Comparison of ENCODE assay signal across 9 mouse cellular contexts in genomic region chr7:30281522-30281921, GRCm38 (mm10). TPM values are rescaled to one million over a fixed set of nuclear protein-coding genes. Genes with fewer than 3 reads are reported as not detected.
DNase-seq lines count a peak whose midpoint lies in the region; ATAC-seq and TF ChIP-seq lines count a peak whose summit lies in the region.
"Had no signal": no experiment of that assay in that cellular context is flagged by ENCODE, and none has a peak within 500 bp of the region (broad histone marks: within the 10 kb centered on the region; RNA-seq: fewer than 3 reads in every experiment).

No protein-coding gene starts in this region.

- H3K4me2 ChIP-seq in hindbrain, embryonic 12.5 days (replicated peaks), result no peak overlapping the region
- H3K4me2 ChIP-seq in stomach, embryonic 14.5 days (replicated peaks; ENCODE audit: low read depth, low read length), result no peak overlapping the region; the same call in 1 of the 2 replicates
- H3K4me2 ChIP-seq in stomach, postnatal 0 days (replicated peaks; ENCODE audit: low read depth), result no peak overlapping the region

- no peak overlapping the region for H3K9ac ChIP-seq in hindbrain, embryonic 12.5 days
- no peak overlapping the region for H3K9ac ChIP-seq in stomach, embryonic 14.5 days (replicated peaks; ENCODE audit: low read depth, low read length)
- no peak overlapping the region for H3K9ac ChIP-seq in stomach, postnatal 0 days (ENCODE audit: low read length)

- no peaks in the 10 kb centered on the region for H3K27me3 ChIP-seq in hindbrain, embryonic 10.5 days (ENCODE audit: insufficient read depth, poor library complexity, severe bottlenecking)
- H3K27me3 ChIP-seq in hindbrain, embryonic 12.5 days, result no peaks in the 10 kb centered on the region
- H3K27me3 ChIP-seq in stomach, embryonic 14.5 days (ENCODE audit: control insufficient read depth, insufficient read depth, low read length), result no peaks in the 10 kb centered on the region
- no peaks in the 10 kb centered on the region for H3K27me3 ChIP-seq in stomach, postnatal 0 days (ENCODE audit: control insufficient read depth, insufficient read depth, low read length)

- no peaks in the 10 kb centered on the region for H3K36me3 ChIP-seq in hindbrain, embryonic 10.5 days
- H3K36me3 ChIP-seq in hindbrain, embryonic 12.5 days, result no peaks in the 10 kb centered on the region
- H3K36me3 ChIP-seq in stomach, embryonic 14.5 days (ENCODE audit: control insufficient read depth, insufficient read depth, low read length), result no peaks in the 10 kb centered on the region
- no peaks in the 10 kb centered on the region for H3K36me3 ChIP-seq in stomach, postnatal 0 days (ENCODE audit: control insufficient read depth, insufficient read depth, low read length)

- H3K27ac ChIP-seq in hindbrain, embryonic 10.5 days, result no peak overlapping the region
- no peak overlapping the region for H3K27ac ChIP-seq in hindbrain, embryonic 12.5 days
- peak overlapping the region; percentile 96; the same call in 1 of the 2 replicates for H3K27ac ChIP-seq in stomach, embryonic 14.5 days (ENCODE audit: low read length)
- no peak overlapping the region; the same call in 1 of the 2 replicates for H3K27ac ChIP-seq in stomach, postnatal 0 days (replicated peaks)

- H3K9me3 ChIP-seq in hindbrain, embryonic 10.5 days, result no peaks in the 10 kb centered on the region
- H3K9me3 ChIP-seq in hindbrain, embryonic 12.5 days (replicated peaks), result no peaks in the 10 kb centered on the region
- no peaks in the 10 kb centered on the region for H3K9me3 ChIP-seq in stomach, embryonic 14.5 days (ENCODE audit: control insufficient read depth, low read depth, low read length)
- H3K9me3 ChIP-seq in stomach, postnatal 0 days (ENCODE audit: control insufficient read depth, low read length), result no peaks in the 10 kb centered on the region

- no peak for ATAC-seq in hindbrain, embryonic 12.5 days (ENCODE audit: low FRiP score)
- no peak for ATAC-seq in stomach, embryonic 14.5 days (ENCODE audit: insufficient number of reproducible peaks, insufficient read depth, low FRiP score, low read depth)
- no peak for ATAC-seq in stomach, postnatal 0 days (ENCODE audit: low FRiP score, low TSS enrichment)

- TF ChIP-seq CTCF in stomach, postnatal 0 days (IDR thresholded peaks at IDR 0.05; ENCODE audit: low read depth), result no peak

- no peak for TF ChIP-seq EP300 in stomach, postnatal 0 days (optimal IDR thresholded peaks at IDR 0.05)

- peak overlapping the region; percentile 87; the same call in 1 of the 2 replicates for H3K4me3 ChIP-seq in hindbrain, embryonic 10.5 days
- no peak overlapping the region for H3K4me3 ChIP-seq in hindbrain, embryonic 12.5 days
- H3K4me3 ChIP-seq in stomach, embryonic 14.5 days (ENCODE audit: low read depth, low read length), result no peak overlapping the region
- H3K4me3 ChIP-seq in stomach, postnatal 0 days (ENCODE audit: low read depth, low read length), result no peak overlapping the region

- 81% methylated on average over 4 of the region's 4 CpGs for WGBS in hindbrain, embryonic 10.5 days
- 73% methylated on average over 4 of the region's 4 CpGs for WGBS in hindbrain, embryonic 12.5 days
- WGBS in stomach, embryonic 14.5 days, result 71% methylated on average over 4 of the region's 4 CpGs
- 67% methylated on average over 4 of the region's 4 CpGs for WGBS in stomach, postnatal 0 days

- peak; percentile 26 for DNase-seq in cerebellum, adult 11-12 months
- no peak for DNase-seq in cerebellum, postnatal 14 days
- no peak for DNase-seq in hindbrain, embryonic 10.5 days (ENCODE audit: low spot score)
- DNase-seq in stomach, postnatal 0 days (ENCODE audit: low spot score), result no peak
- DNase-seq in urinary bladder, adult 2 months (ENCODE audit: low spot score), result no peak
- no peak for DNase-seq in thymus, postnatal 10 days (ENCODE audit: low spot score in 2 of 2)
- DNase-seq: lung, postnatal 14 days had no signal

- peaks cover 26% of the 10 kb centered on the region for H3K4me1 ChIP-seq in hindbrain, embryonic 10.5 days (replicated peaks)
- H3K4me1 ChIP-seq in hindbrain, embryonic 12.5 days, result peaks cover 8% of the 10 kb centered on the region
- H3K4me1 ChIP-seq in stomach, embryonic 14.5 days (ENCODE audit: control insufficient read depth, insufficient read depth, low read length), result peaks cover 3% of the 10 kb centered on the region; the same call in 1 of the 2 replicates
- H3K4me1 ChIP-seq in stomach, postnatal 0 days (replicated peaks; ENCODE audit: control insufficient read depth, insufficient read depth), result no peaks in the 10 kb centered on the region

RNA-seq across cellular contexts. Expression of gene Wdr62, which starts 1.3 kb away (rescaled TPM):
- polyA plus RNA-seq in hindbrain, embryonic 10.5 days (2016; fragmentation: Nextera tagmentation; extraction: Ambion mirVana), result 16.6 and 19.8 TPM in 2 replicates
- polyA plus RNA-seq in hindbrain, embryonic 12.5 days (2016; fragmentation: Nextera tagmentation; extraction: Ambion mirVana), result 7.2 and 7.4 TPM in 2 replicates
- 7.9 and 9.8 TPM in 2 replicates for polyA plus RNA-seq in stomach, embryonic 14.5 days (2014; fragmentation: Nextera tagmentation; extraction: Ambion mirVana)
- 2.4 TPM in 2 replicates for polyA plus RNA-seq in stomach, postnatal 0 days (2015; fragmentation: Nextera tagmentation; extraction: Ambion mirVana)
- polyA plus RNA-seq in urinary bladder, adult 2 months (2012; rRNA removed), result 10.2 and 11.4 TPM in 2 replicates

RNA-seq across cellular contexts. Expression of gene Thap8, which starts 1.6 kb away (rescaled TPM):
- 0.25 and 0.50 TPM in 2 replicates for polyA plus RNA-seq in hindbrain, embryonic 10.5 days (2016; fragmentation: Nextera tagmentation; extraction: Ambion mirVana)
- polyA plus RNA-seq in hindbrain, embryonic 12.5 days (2016; fragmentation: Nextera tagmentation; extraction: Ambion mirVana), result 0.48 and 0.77 TPM in 2 replicates
- polyA plus RNA-seq in stomach, embryonic 14.5 days (2014; fragmentation: Nextera tagmentation; extraction: Ambion mirVana), result 0.25 and 0.34 TPM in 2 replicates
- 0.38 and 0.44 TPM in 2 replicates for polyA plus RNA-seq in stomach, postnatal 0 days (2015; fragmentation: Nextera tagmentation; extraction: Ambion mirVana)
- polyA plus RNA-seq in urinary bladder, adult 2 months (2012; rRNA removed), result 0.18 and 0.36 TPM in 2 replicates

RNA-seq across cellular contexts. Expression of gene Clip3, which starts 10.0 kb away (rescaled TPM):
- 53.4 and 82.3 TPM in 2 replicates for polyA plus RNA-seq in hindbrain, embryonic 10.5 days (2016; fragmentation: Nextera tagmentation; extraction: Ambion mirVana)
- polyA plus RNA-seq in hindbrain, embryonic 12.5 days (2016; fragmentation: Nextera tagmentation; extraction: Ambion mirVana), result 74.8 and 88.1 TPM in 2 replicates
- 52.8 and 53.9 TPM in 2 replicates for polyA plus RNA-seq in stomach, embryonic 14.5 days (2014; fragmentation: Nextera tagmentation; extraction: Ambion mirVana)
- polyA plus RNA-seq in stomach, postnatal 0 days (2015; fragmentation: Nextera tagmentation; extraction: Ambion mirVana), result 9.6 and 10.2 TPM in 2 replicates
- 23.7 and 47.9 TPM in 2 replicates for polyA plus RNA-seq in urinary bladder, adult 2 months (2012; rRNA removed)

RNA-seq across cellular contexts. Expression of gene Alkbh6, which starts 27.0 kb away (rescaled TPM):
- polyA plus RNA-seq in hindbrain, embryonic 10.5 days (2016; fragmentation: Nextera tagmentation; extraction: Ambion mirVana), result 93.6 and 117 TPM in 2 replicates
- polyA plus RNA-seq in hindbrain, embryonic 12.5 days (2016; fragmentation: Nextera tagmentation; extraction: Ambion mirVana), result 87.1 and 93.5 TPM in 2 replicates
- polyA plus RNA-seq in stomach, embryonic 14.5 days (2014; fragmentation: Nextera tagmentation; extraction: Ambion mirVana), result 70.1 and 76.2 TPM in 2 replicates
- 55.4 and 58.8 TPM in 2 replicates for polyA plus RNA-seq in stomach, postnatal 0 days (2015; fragmentation: Nextera tagmentation; extraction: Ambion mirVana)
- polyA plus RNA-seq in urinary bladder, adult 2 months (2012; rRNA removed), result 68.0 and 80.2 TPM in 2 replicates

RNA-seq across cellular contexts. Expression of gene Syne4, which starts 33.1 kb away (rescaled TPM):
- 26.8 and 28.1 TPM in 2 replicates for polyA plus RNA-seq in hindbrain, embryonic 10.5 days (2016; fragmentation: Nextera tagmentation; extraction: Ambion mirVana)
- polyA plus RNA-seq in hindbrain, embryonic 12.5 days (2016; fragmentation: Nextera tagmentation; extraction: Ambion mirVana), result 36.9 and 39.2 TPM in 2 replicates
- polyA plus RNA-seq in stomach, embryonic 14.5 days (2014; fragmentation: Nextera tagmentation; extraction: Ambion mirVana), result 49.0 and 53.2 TPM in 2 replicates
- polyA plus RNA-seq in stomach, postnatal 0 days (2015; fragmentation: Nextera tagmentation; extraction: Ambion mirVana), result 13.5 and 14.2 TPM in 2 replicates
- 5.4 and 9.1 TPM in 2 replicates for polyA plus RNA-seq in urinary bladder, adult 2 months (2012; rRNA removed)
